Comparison of ENCODE assay signal across 16 mouse cellular contexts in genomic region chr17:50388715-50389710, GRCm38 (mm10).
DNase-seq lines count a peak whose midpoint lies in the region; ATAC-seq and TF ChIP-seq lines count a peak whose summit lies in the region.
"Had no signal": no experiment of that assay in that cellular context is flagged by ENCODE, and none has a peak within 500 bp of the region (broad histone marks: within the 10 kb centered on the region; RNA-seq: fewer than 3 reads in every experiment).

No protein-coding gene starts in this region.

- H3K4me1 ChIP-seq in thymus, adult 2 months (replicated peaks; ENCODE audit: control insufficient read depth, insufficient read depth, low read length): no peaks in the 10 kb centered on the region
- H3K4me1 ChIP-seq in hindbrain, embryonic 14.5 days (replicated peaks; ENCODE audit: control insufficient read depth, insufficient read depth, low read length): no peaks in the 10 kb centered on the region
- H3K4me1 ChIP-seq in hindbrain, embryonic 10.5 days (replicated peaks): no peaks in the 10 kb centered on the region
- H3K4me1 ChIP-seq: embryonic facial prominence, embryonic 15.5 days; forebrain, embryonic 15.5 days; midbrain, embryonic 12.5 days had no signal

- H3K36me3 ChIP-seq in thymus, adult 2 months (ENCODE audit: control insufficient read depth, insufficient read depth, low read length): no peaks in the 10 kb centered on the region
- no peaks in the 10 kb centered on the region for H3K36me3 ChIP-seq in hindbrain, embryonic 14.5 days (replicated peaks; ENCODE audit: control insufficient read depth, insufficient read depth)
- H3K36me3 ChIP-seq in hindbrain, embryonic 10.5 days: no peaks in the 10 kb centered on the region
- H3K36me3 ChIP-seq: embryonic facial prominence, embryonic 15.5 days; forebrain, embryonic 15.5 days; G1E; limb, embryonic 13.5 days; midbrain, embryonic 12.5 days had no signal

- peak; percentile 2 for DNase-seq in thymus, postnatal 0 days (ENCODE audit: low spot score)
- no peak for DNase-seq in thymus, adult 2 months
- no peak for DNase-seq in hindbrain, embryonic 14.5 days (ENCODE audit: low spot score)
- DNase-seq in hindbrain, embryonic 10.5 days (ENCODE audit: low spot score): no peak
- DNase-seq: cerebellum, postnatal 25 days; gastrocnemius, postnatal 36 days; thymus, postnatal 4 days had no signal

- H3K4me2 ChIP-seq in hindbrain, embryonic 14.5 days (replicated peaks): no peak overlapping the region
- H3K4me2 ChIP-seq: embryonic facial prominence, embryonic 15.5 days; forebrain, embryonic 15.5 days; limb, embryonic 13.5 days; midbrain, embryonic 12.5 days had no signal

- no peak overlapping the region for H3K27ac ChIP-seq in thymus, adult 2 months (ENCODE audit: control insufficient read depth, insufficient read depth, low read length)
- no peak overlapping the region for H3K27ac ChIP-seq in hindbrain, embryonic 14.5 days
- H3K27ac ChIP-seq in hindbrain, embryonic 10.5 days: no peak overlapping the region
- H3K27ac ChIP-seq: embryonic facial prominence, embryonic 15.5 days; forebrain, embryonic 15.5 days; hindbrain, postnatal 0 days; limb, embryonic 13.5 days; midbrain, embryonic 12.5 days had no signal

- no peaks in the 10 kb centered on the region for H3K27me3 ChIP-seq in thymus, adult 2 months (ENCODE audit: control insufficient read depth, insufficient read depth, low read length)
- H3K27me3 ChIP-seq in hindbrain, embryonic 14.5 days (ENCODE audit: control insufficient read depth, insufficient read depth, low read length): no peaks in the 10 kb centered on the region
- no peaks in the 10 kb centered on the region for H3K27me3 ChIP-seq in hindbrain, embryonic 10.5 days (ENCODE audit: insufficient read depth, poor library complexity, severe bottlenecking)
- H3K27me3 ChIP-seq: embryonic facial prominence, embryonic 15.5 days; forebrain, embryonic 15.5 days; midbrain, embryonic 12.5 days had no signal

- H3K9ac ChIP-seq in hindbrain, embryonic 14.5 days: no peak overlapping the region
- H3K9ac ChIP-seq: embryonic facial prominence, embryonic 15.5 days; forebrain, embryonic 15.5 days; limb, embryonic 13.5 days; midbrain, embryonic 12.5 days had no signal

- H3K4me3 ChIP-seq in thymus, adult 2 months (ENCODE audit: control insufficient read depth, insufficient read depth, low read length): no peak overlapping the region
- no peak overlapping the region for H3K4me3 ChIP-seq in hindbrain, embryonic 14.5 days (replicated peaks; ENCODE audit: low read length)
- H3K4me3 ChIP-seq in hindbrain, embryonic 10.5 days: no peak overlapping the region
- H3K4me3 ChIP-seq: embryonic facial prominence, embryonic 15.5 days; forebrain, embryonic 15.5 days; limb, embryonic 13.5 days; midbrain, embryonic 12.5 days had no signal

- WGBS in thymus, adult 2 months: 76% methylated on average over 12 of the region's 12 CpGs
- 86% methylated on average over 12 of the region's 12 CpGs for WGBS in hindbrain, embryonic 14.5 days
- WGBS in hindbrain, embryonic 10.5 days: 89% methylated on average over 12 of the region's 12 CpGs

- no peaks in the 10 kb centered on the region for H3K9me3 ChIP-seq in hindbrain, embryonic 14.5 days (ENCODE audit: control insufficient read depth, low read length)
- no peaks in the 10 kb centered on the region for H3K9me3 ChIP-seq in hindbrain, embryonic 10.5 days
- H3K9me3 ChIP-seq: embryonic facial prominence, embryonic 15.5 days; forebrain, embryonic 15.5 days; limb, embryonic 13.5 days; midbrain, embryonic 12.5 days had no signal

- peak; percentile 82 for ATAC-seq in granulocyte monocyte progenitor cell, adult 5-6 weeks (replicated peaks; ENCODE audit: poor library complexity, severe bottlenecking)
- ATAC-seq in megakaryocyte, adult 5-6 weeks (ENCODE audit: poor library complexity, severe bottlenecking): peak; percentile 67
- ATAC-seq in hindbrain, embryonic 14.5 days (ENCODE audit: low FRiP score): no peak
- ATAC-seq in megakaryocyte-erythroid progenitor cell, adult 5-6 weeks (replicated peaks; ENCODE audit: low FRiP score, low TSS enrichment, poor library complexity, severe bottlenecking): no peak
- ATAC-seq: forebrain, embryonic 15.5 days; hindbrain, postnatal 0 days had no signal

- TF ChIP-seq CTCF in thymus, adult 2 months (IDR thresholded peaks at IDR 0.05; ENCODE audit: borderline replicate concordance, control insufficient read depth, extremely low read depth, insufficient read depth, low read length, poor library complexity): no peak

- TF ChIP-seq POLR2A in thymus, adult 2 months (IDR thresholded peaks at IDR 0.05; ENCODE audit: control insufficient read depth, extremely low read depth, insufficient read depth, low read length, poor library complexity): no peak

Comparison
In these comparisons a context has a peak if more than half of its experiments do, and no peak if none do; other contexts are left out.
1. ATAC-seq: peak in granulocyte monocyte progenitor cell, adult 5-6 weeks (single experiment) and megakaryocyte, adult 5-6 weeks (single experiment); none in hindbrain, embryonic 14.5 days (single experiment) and megakaryocyte-erythroid progenitor cell, adult 5-6 weeks (single experiment).